Mouse (Mus musculus): ENCODE data around the gene Clcn2. TPM values are rescaled to one million over a fixed set of nuclear protein-coding genes. Genes with fewer than 3 reads are reported as not detected.

Clcn2 gene
- polyA plus RNA-seq, 1 experiment: 87.7 TPM

DNA sequence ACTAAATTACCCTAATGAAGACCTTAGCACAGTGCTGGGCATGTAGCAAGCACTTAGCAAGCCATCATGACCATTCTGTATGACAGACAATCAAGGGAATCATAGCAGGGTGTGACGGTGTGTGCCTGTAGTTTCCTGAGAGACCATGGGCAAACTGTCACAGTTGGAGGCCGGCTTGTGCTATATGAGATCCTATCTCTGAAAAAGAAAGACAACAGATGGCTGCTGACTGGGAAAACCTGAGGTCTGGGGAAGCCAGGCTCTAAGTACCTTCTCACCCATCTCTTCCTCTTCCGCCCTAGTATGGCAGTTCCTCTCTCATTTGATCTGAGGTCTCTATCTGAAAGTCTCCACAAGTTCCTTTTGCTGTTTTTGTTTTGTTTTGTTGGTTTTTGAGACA, 11.8 kb downstream of the Clcn2 start:
- WGBS: 83% methylated on average over 3 of the region's 3 CpGs
- DNase-seq (ENCODE audit: low read depth, low spot score): no peak

DNA sequence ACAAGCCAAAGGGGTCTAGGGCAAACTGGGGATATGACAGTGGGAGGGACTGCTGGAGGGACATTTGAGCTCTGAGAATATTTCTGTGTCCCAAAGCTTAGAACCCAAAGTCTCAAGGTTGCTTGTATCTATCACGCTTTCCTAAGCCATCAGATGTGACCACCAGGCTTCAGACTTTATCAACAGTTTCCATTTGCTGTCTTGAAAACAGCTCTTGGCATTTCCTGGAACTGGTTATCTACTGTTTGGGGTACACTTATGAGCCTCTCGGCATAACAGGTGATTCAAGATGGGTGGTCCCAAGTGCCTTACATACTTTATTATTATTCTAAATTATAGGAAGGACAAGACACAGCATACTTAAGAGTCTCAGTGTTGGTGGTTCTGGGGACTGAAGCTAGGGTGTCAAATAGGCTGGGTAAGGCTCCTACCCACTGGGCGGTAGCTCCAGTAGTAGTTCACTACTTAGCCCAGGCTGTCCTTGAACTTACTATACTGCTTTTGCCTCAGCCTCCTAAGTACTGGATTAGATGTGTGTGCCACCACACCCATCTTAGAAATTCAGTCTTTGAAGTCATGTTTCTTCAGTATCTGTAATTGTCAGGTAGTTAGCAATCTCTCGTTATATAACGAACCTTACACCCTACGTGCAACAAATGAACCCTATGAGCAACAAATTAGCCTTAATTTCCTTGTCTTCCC, 13.7 kb downstream of the Clcn2 start:
- 84% methylated on average over 6 of the region's 6 CpGs for WGBS

DNA sequence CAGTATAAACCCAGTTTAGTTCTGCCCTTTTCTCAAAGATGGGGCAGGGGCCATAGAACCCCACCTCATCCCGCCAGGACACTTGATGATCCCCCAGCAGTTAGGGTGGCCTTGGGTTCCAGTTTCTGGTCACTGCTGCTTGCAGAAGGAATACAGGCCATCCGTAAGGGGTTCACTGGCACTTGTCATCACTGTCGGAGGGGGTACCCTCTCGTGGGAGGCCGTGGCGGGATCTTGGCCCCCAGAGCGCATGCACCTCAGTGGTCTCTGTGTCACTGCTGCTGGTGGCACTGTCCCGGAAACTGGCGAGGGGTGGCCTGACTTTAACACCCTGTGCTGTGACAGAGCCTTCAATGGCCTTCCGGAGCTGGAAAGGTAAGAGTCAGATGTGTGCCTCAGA, 14.5 kb downstream of the Clcn2 start:
- DNase-seq (ENCODE audit: low read depth, low spot score): no peak
- 98% methylated on average over 10 of the region's 10 CpGs for WGBS

More for the DNA sequence above, 13.7 kb downstream of the Clcn2 start:
- no peak for DNase-seq (ENCODE audit: low read depth, low spot score)

DNA sequence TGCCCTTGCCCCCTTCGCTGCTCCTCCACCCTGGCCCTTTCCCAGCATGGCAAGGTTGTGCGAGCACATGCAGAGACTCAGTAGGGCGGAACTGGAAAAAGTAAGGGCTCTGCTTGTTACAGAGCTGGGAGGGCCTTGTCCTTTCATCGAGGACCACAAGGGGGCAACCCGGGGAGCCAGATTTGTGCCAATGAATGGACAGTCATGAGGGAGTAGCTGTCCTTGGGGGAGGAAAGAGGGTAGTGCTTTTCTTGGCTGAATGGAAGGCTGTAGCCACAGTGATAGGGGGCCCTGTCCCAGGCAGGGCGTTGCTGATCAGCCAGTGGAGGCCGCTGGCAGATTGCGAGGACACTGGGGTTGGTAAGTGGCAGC, 15.0 kb downstream of the Clcn2 start:
- 31% methylated on average over 8 of the region's 8 CpGs for WGBS
- no peak for DNase-seq (ENCODE audit: low read depth, low spot score)

DNA sequence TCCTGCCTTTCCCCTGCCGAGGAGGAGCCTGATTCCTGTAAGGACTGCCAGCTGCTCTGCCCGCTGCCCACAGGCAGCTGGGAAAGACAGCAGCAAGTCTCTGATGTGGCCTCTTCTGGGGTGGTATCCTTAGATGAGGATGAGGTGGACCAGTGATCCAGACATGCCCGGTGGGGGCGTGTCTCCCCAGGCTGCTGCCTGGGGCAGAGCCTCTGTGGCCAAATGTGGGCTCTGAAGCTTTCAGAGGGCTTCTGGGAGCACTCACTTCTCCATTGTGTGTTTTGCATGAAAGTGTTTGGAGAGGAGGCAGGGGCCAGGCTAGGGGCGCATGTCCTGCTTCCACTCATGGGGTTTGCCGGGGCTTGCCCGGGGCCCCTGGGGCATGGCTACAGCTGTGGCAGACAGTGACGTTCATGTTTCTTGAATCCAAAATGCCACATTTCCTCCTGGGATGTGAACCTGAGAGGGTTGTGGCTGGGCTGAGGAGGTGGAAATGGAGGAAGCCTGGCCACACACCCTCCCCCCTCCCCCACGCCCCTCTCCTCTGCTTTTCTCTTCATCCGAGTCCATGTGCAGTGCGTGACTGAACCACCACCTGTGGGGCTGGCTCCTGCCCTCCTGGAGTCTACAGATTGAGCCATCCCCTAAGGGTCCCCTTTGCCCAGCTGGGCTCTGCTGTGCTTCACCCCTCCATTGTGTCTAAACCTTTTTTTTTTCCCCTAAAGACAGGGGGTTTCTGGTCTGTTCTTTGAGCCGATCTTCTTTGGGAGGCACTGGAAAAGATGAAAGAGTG, 15.6 kb downstream of the Clcn2 start:
- no peak for DNase-seq (ENCODE audit: low read depth, low spot score)
- 65% methylated on average over 12 of the region's 12 CpGs for WGBS

DNA sequence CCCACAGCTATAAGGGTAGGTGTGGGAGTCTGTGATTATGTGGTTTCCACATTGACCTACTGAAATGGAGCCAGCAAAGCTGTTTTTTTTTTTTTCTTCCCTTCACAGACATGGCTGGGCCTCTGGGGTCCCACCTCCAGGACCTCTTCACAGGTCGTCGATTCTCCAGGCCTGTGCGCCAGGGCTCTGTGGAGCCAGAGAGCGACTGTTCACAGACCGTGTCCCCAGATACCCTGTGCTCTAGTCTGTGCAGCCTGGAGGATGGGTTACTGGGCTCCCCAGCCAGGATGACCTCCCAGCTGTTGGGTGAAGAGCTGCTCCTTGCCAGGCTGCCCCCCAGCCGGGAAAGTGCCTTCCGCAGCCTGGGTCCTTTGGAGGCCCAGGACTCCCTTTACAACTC, 16.2 kb downstream of the Clcn2 start:
- no peak for DNase-seq (ENCODE audit: low read depth, low spot score)
- 73% methylated on average over 7 of the region's 7 CpGs for WGBS

DNA sequence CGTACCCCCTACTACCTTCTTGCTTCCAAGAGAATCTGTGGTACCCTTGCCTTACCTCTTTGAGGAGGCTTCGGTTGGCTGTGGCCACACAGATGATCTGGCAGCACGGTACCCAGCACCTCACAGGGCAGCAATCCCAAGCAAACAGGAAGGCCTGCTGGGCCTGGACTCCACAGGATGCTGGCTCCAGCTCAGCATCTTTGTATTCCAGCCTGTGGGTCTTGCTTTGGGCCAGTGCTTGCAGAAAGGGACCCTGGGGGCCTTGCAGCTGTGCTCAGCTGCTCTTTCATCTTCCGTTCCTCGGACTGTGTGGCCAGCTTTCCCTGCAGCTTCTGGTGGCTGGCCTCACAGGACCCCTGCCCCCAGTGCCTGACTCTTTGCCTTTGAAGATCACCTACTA, 17.5 kb downstream of the Clcn2 start:
- WGBS: 70% methylated on average over 5 of the region's 5 CpGs
- no peak for DNase-seq (ENCODE audit: low read depth, low spot score)

DNA sequence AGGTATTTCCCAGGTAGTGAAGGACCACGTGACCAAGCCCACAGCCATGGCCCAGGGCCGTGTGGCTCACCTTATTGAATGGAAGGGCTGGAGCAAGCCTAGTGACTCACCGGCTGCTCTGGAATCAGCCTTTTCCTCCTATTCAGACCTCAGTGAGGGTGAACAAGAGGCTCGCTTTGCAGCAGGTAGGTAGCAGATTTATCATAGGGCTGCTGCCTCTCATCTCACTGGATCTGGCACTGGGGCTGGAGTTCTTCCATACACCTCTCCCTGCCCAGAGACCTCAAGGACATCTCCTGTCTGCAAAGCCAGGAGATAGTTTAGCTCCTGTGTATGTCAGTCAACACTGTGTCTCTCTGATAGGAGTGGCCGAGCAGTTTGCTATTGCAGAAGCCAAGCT, 18.3 kb downstream of the Clcn2 start:
- DNase-seq (ENCODE audit: low read depth, low spot score): no peak
- 72% methylated on average over 5 of the region's 5 CpGs for WGBS

DNA sequence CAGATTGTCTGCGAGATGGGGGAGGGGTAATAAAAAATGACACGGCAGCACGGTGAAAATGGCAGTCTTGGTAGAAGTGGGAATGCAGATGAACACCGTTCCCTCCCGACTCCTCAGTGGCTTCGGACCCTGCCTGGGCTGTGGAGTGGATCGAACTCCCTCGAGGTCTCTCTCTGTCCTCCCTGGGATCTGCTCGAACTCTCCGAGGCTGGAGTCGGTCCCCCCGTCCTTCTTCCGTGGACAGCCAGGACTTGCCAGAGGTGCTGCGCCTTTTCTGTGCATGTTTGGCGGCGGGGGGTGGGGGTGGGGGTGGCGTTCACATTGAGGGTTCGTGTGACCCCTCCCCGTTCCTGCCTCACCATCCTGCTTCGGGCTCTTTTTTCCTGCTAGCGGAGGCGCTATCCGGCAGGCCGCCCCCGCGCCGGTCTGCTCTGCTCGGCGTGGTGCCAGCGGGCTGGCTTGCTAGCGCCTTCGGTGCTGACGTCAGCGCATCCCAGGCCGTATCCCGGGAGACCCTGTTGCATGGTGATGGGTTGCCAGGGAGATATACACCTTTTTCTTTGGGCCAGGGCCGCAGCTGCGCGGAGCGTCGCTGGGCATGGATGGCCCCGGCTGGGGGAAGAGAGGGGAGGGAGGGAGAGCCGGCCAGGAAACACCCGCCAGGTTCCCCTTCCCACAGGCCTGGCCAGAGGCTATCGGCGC, 21.8 kb downstream of the Clcn2 start:
- DNase-seq (ENCODE audit: low read depth, low spot score): no peak
- 8% methylated on average over 46 of the region's 46 CpGs for WGBS

DNA sequence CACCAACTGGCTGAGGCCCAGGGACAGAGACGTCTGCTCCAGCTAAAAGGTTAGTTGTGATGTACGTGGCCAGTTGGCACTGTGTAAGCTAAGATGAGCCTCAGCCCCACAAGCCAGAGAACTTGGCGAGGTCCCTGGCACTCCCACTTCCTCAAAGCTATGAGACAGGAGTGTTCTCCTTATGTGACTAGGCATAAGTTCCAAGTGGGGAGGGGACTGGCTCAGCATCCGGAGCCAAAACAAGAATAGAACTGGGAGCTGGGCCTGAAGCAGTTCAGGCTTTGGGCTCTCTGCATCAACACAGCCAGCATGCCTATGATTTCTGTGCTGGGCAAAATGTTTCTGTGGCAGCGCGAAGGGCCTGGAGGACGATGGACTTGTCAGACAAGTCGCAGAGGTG, 22.8 kb downstream of the Clcn2 start:
- 58% methylated on average over 8 of the region's 8 CpGs for WGBS

DNA sequence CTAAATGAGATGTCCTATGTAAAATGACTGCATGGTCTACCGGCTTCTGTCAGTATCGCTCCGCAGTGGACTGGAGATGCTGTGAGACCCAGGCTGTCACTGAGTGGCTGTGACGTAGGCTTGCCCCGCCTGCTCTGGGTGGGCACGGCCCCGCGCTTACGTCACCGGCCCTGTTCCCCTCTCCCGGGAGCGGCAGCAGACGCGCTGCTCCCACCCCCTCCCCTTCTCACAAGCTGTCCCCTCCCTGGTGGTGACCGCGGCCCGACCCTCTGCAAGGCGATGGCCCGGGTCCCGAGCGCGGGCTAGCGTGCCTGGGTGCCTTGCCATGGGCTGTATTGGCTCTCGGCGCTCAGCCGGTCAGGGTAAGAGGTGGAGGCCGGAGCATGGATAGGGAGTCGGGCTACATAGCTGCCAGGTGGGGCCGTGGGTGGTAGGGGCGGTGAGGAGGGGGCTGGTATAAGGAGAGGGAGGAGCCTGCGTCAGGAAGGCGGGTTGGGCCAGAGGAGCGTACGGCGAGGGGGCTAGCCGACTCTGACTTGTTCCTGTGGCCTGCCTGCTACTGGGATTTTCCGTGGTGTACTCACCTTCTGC, 24.3 kb downstream of the Clcn2 start, which contains the start of gene Fam131a:
Fam131a (plus strand) TSS at position 131 of the 591 bp plus-strand sequence.
- DNase-seq (ENCODE audit: low read depth, low spot score): no peak
- WGBS: 1% methylated on average over 37 of the region's 37 CpGs

More for the DNA sequence above, 22.8 kb downstream of the Clcn2 start:
- DNase-seq (ENCODE audit: low read depth, low spot score): no peak

DNA sequence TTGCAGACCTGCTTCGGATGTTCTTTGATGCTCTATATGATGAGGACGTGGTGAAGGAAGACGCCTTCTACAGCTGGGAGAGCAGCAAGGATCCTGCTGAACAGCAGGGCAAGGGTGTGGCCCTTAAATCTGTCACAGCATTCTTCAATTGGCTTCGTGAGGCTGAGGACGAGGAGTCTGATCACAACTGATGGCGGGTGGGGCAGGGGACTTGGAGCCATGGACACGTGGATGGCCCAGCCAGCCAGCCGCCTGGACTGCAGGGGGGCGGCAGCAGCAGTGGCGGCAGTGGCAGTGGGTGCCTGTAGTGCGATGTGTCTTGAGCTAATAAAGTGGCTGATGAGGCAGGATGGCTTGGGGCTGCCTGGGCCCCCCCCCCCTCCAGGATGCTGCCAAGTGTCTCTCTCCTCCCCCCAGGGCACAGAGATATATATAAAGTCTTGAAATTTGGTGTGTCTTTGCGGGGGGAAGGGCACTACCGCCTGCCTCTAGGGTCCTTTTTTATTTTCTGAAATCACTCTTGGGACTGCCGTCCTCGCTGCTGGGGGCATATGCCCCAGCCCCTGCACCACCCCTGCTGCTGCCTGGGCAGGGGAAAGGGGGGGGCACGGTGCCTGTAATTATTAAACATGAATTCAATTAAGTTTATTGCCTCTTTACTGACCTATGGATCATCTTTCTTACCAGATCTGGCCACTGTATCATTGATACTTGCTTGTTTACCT, 25.1 kb downstream of the Clcn2 start:
- WGBS: 63% methylated on average over 16 of the region's 16 CpGs
- DNase-seq (ENCODE audit: low read depth, low spot score): no peak

DNA sequence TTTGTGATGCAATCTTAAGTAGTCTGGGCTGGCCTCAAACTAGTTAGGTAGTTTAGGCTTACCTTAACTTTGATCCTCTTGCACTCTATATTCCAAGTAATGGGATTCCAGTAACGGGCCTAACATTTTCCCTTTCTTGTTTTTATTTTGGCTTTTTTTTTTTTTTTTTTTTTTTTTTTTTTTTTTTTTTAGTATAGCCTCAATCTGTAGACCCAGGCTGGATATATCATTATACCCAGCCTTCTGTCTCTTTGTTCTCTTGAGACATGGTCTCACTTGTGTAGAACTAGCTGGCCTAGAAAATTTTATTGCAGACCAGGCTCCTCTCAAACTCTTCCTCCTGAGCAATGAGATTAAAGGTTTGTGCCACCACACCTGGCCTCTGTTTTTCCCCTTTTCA, 25.9 kb downstream of the Clcn2 start:
- WGBS: 80% methylated on average over 1 of the region's 1 CpGs
- DNase-seq (ENCODE audit: low read depth, low spot score): no peak

DNA sequence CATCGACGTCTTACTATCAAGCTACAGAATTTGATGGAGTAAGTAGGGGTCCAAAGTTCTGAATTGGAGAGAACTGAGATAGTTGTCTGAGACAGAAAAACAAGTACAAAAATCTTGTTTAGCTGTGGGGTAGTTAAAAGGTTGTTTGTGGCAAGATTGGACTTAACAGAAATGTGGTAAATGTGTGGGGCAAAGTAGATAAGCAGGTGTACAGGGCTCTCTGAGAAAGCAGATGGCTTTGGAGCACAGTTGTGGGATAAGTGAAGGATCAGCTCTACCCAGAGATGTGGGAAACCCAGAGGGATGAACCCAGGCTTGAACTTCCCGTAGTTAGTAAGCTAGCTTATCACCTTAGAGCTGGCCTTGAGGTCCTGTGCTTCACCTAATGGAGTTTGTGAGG, 26.8 kb downstream of the Clcn2 start:
- WGBS: 84% methylated on average over 3 of the region's 3 CpGs
- DNase-seq (ENCODE audit: low read depth, low spot score): no peak

DNA sequence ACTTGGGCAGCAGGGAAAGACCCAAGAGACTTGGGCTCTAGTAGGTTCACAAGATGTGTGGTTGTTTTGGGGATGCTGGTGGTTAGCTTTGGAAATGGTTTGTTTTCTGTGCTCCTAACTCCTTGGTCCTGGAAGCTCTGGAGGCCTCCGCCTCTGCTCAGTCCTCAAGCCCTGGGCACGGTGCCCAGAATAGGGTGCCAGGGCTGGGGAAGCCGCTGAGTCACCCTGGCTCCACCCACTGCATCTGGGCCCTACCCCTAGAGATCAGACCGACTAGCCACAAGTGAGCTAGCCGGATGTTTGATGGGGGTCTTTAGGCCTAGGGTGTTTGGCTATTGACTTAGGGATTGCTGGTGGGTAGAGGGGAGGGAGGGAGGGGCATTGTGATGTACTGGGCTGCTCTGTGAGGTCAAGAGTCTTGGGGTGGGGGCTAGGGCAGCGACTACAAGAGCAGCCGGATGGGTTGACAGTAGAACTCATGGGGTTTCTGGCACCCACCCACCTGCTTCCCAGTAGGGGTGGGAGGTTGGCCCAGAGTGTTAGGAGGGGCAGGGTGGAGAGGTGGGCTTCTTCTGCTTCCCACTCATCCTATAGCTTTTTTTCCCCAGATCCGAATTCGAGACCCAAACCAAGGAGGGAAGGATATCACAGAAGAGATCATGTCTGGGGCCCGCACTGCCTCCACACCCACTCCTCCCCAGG, 39.4 kb downstream of the Clcn2 start:
- DNase-seq (ENCODE audit: low read depth, low spot score): peak; percentile 91
- WGBS: 47% methylated on average over 10 of the region's 10 CpGs

DNA sequence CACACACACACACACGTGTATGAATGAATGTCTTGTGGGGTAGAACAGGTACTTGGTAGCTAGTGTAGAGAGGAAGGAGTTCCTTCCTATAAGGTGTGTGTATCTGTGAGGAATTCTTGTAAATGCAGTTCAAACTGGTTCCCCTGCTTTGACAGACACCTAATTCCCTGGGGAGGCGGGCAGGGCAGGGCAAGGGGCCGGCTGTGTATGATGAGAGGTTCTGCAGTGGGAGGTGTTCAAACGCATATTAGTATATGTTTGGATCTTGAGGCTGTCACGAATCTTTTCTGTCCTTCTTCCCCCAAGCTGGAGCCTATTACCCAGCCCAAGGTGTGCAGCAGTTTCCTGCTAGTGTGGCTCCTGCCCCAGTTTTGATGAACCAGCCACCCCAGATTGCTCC, 40.2 kb downstream of the Clcn2 start:
- no peak for DNase-seq (ENCODE audit: low read depth, low spot score)
- WGBS: 36% methylated on average over 5 of the region's 5 CpGs

DNA sequence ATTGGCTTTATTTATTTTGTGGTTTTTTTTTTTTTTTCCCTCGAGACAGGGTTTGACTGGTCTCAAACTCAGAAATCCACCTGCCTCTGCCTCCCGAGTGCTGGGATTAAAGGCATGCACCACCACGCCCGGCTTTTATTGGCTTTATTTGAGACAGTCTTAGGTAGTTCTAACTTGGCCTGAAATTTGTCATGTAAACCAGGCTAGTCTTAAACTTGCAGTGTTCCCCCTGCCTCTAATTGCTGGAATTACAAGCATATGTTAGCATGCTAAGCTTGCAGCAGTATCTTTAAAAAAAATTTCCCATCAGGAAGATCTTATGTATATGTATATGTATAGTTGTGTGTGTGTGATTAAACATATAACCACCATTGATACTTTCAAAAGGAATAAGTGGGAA, 40.8 kb downstream of the Clcn2 start:
- 37% methylated on average over 4 of the region's 4 CpGs for WGBS
- no peak for DNase-seq (ENCODE audit: low read depth, low spot score)

DNA sequence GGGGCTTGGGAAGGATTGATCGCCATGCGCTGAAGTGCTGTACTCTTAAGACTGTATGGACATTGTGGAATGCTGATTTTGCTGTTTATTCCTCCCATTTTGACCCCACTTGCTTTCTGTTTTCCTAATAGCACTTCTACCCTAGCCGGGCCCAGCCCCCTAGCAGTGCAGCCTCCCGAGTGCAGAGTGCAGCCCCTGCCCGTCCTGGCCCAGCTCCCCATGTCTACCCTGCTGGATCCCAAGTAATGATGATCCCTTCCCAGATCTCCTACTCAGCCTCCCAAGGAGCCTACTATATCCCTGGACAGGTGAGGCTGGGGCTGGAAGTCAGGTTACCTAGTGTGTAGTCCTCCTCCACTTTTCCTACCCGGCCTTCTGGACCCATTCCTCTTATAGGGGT, 42.3 kb downstream of the Clcn2 start:
- no peak for DNase-seq (ENCODE audit: low read depth, low spot score)
- 93% methylated on average over 6 of the region's 6 CpGs for WGBS

DNA sequence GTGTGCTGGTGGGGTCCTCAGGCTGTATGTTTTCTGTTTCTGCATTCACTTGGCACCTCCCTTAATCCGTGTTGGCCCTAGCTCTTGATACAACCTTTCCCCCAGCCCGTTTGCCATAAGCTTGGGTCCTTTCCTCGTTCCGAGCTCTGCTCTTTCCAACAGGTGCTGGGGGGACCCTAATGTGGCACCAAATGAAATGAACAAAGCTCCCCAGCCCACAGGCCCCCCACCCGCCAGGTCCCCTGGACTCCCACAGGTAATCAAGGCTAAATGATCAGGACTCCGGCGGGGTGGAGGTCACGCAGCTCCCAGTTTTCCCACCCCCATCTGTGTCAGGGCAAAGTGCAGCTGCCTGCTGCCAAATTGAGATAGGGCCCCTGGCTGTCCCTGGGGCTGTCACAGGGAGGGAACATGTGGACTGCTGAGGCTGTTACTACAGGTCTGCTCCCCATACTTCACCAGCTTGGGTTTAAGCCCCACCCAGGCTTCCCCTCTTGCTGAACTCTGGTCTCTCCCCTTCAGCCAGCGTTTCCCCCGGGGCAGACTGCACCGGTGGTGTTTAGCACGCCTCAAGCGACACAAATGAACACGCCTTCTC, 43.7 kb downstream of the Clcn2 start:
- 4% methylated on average over 14 of the region's 14 CpGs for WGBS
- no peak for DNase-seq (ENCODE audit: low read depth, low spot score)
